Mouse (Mus musculus): ENCODE results near the gene Cdc37. TPM values are rescaled to one million over a fixed set of nuclear protein-coding genes. Genes with fewer than 3 reads are reported as not detected.

Gene Cdc37
- polyA plus RNA-seq, 1 experiment from 2014 or later: 199 TPM

Other genes starting within 250 kb of the Cdc37 start
- 67.7 and 71.7 TPM in 2 replicates for gene Dnmt1, start 190.1 kb downstream of the Cdc37 start, polyA plus RNA-seq (2015; fragmentation: Nextera tagmentation; extraction: Ambion mirVana)
- 9.7 and 10.3 TPM in 2 replicates for gene S1pr2, start 173.2 kb downstream of the Cdc37 start, polyA plus RNA-seq (2015; fragmentation: Nextera tagmentation; extraction: Ambion mirVana)
- 101 and 104 TPM in 2 replicates for gene Mrpl4, start 147.2 kb downstream of the Cdc37 start, polyA plus RNA-seq (2015; fragmentation: Nextera tagmentation; extraction: Ambion mirVana)
- gene Icam1, start 134.0 kb downstream of the Cdc37 start, polyA plus RNA-seq (2015; fragmentation: Nextera tagmentation; extraction: Ambion mirVana): 3.0 and 3.1 TPM in 2 replicates
- gene Icam4, start 120.6 kb downstream of the Cdc37 start, polyA plus RNA-seq (2015; fragmentation: Nextera tagmentation; extraction: Ambion mirVana): 0.24 TPM in 1 of 2 replicates, not detected in the other
- 2.2 and 2.5 TPM in 2 replicates for gene Icam5, start 117.9 kb downstream of the Cdc37 start, polyA plus RNA-seq (2015; fragmentation: Nextera tagmentation; extraction: Ambion mirVana)
- gene Zglp1, start 82.9 kb downstream of the Cdc37 start, polyA plus RNA-seq (2015; fragmentation: Nextera tagmentation; extraction: Ambion mirVana): 0.78 and 1.6 TPM in 2 replicates
- 1.8 and 1.9 TPM in 2 replicates for gene Gm49373, start 76.9 kb downstream of the Cdc37 start, polyA plus RNA-seq (2015; fragmentation: Nextera tagmentation; extraction: Ambion mirVana)
- gene Fdx1l, start 76.4 kb downstream of the Cdc37 start, polyA plus RNA-seq (2015; fragmentation: Nextera tagmentation; extraction: Ambion mirVana): 59.9 and 73.0 TPM in 2 replicates
- gene Gm38431, start 58.0 kb downstream of the Cdc37 start, polyA plus RNA-seq (2015; fragmentation: Nextera tagmentation; extraction: Ambion mirVana): 1.6 and 1.9 TPM in 2 replicates
- 28.9 and 30.4 TPM in 2 replicates for gene Raver1, start 58.0 kb downstream of the Cdc37 start, polyA plus RNA-seq (2015; fragmentation: Nextera tagmentation; extraction: Ambion mirVana)
- 9.7 and 9.9 TPM in 2 replicates for gene Tyk2, start 18.7 kb downstream of the Cdc37 start, polyA plus RNA-seq (2015; fragmentation: Nextera tagmentation; extraction: Ambion mirVana)
- gene Pde4a, start 15.7 kb upstream of the Cdc37 start, polyA plus RNA-seq (2015; fragmentation: Nextera tagmentation; extraction: Ambion mirVana): 44.2 and 49.3 TPM in 2 replicates
- gene Keap1, start 89.4 kb upstream of the Cdc37 start, polyA plus RNA-seq (2015; fragmentation: Nextera tagmentation; extraction: Ambion mirVana): 68.0 and 69.9 TPM in 2 replicates
- 3.7 and 4.3 TPM in 2 replicates for gene S1pr5, start 98.5 kb upstream of the Cdc37 start, polyA plus RNA-seq (2015; fragmentation: Nextera tagmentation; extraction: Ambion mirVana)
- gene Atg4d, start 115.3 kb upstream of the Cdc37 start, polyA plus RNA-seq (2015; fragmentation: Nextera tagmentation; extraction: Ambion mirVana): 43.0 and 47.9 TPM in 2 replicates
- 17.0 and 18.3 TPM in 2 replicates for gene Kri1, start 138.0 kb upstream of the Cdc37 start, polyA plus RNA-seq (2015; fragmentation: Nextera tagmentation; extraction: Ambion mirVana)
- gene Cdkn2d, start 141.4 kb upstream of the Cdc37 start, polyA plus RNA-seq (2015; fragmentation: Nextera tagmentation; extraction: Ambion mirVana): 98.9 and 117 TPM in 2 replicates
- 1.6 and 2.1 TPM in 2 replicates for gene Ap1m2, start 162.4 kb upstream of the Cdc37 start, polyA plus RNA-seq (2015; fragmentation: Nextera tagmentation; extraction: Ambion mirVana)
- 65.5 and 69.1 TPM in 2 replicates for gene Slc44a2, start 170.7 kb upstream of the Cdc37 start, polyA plus RNA-seq (2015; fragmentation: Nextera tagmentation; extraction: Ambion mirVana)
- 228 and 245 TPM in 2 replicates for gene Ilf3, start 217.9 kb upstream of the Cdc37 start, polyA plus RNA-seq (2015; fragmentation: Nextera tagmentation; extraction: Ambion mirVana)